Mouse (Mus musculus): ENCODE data around the gene Klf1. TPM values are rescaled to one million over a fixed set of nuclear protein-coding genes. Genes with fewer than 3 reads are reported as not detected.
A peak's percentile ranks its signal among the peaks of the same experiment; 100 is the strongest.

Klf1 gene
- polyA plus RNA-seq, 1 experiment from 2014 or later = 0.39 TPM

DNA sequence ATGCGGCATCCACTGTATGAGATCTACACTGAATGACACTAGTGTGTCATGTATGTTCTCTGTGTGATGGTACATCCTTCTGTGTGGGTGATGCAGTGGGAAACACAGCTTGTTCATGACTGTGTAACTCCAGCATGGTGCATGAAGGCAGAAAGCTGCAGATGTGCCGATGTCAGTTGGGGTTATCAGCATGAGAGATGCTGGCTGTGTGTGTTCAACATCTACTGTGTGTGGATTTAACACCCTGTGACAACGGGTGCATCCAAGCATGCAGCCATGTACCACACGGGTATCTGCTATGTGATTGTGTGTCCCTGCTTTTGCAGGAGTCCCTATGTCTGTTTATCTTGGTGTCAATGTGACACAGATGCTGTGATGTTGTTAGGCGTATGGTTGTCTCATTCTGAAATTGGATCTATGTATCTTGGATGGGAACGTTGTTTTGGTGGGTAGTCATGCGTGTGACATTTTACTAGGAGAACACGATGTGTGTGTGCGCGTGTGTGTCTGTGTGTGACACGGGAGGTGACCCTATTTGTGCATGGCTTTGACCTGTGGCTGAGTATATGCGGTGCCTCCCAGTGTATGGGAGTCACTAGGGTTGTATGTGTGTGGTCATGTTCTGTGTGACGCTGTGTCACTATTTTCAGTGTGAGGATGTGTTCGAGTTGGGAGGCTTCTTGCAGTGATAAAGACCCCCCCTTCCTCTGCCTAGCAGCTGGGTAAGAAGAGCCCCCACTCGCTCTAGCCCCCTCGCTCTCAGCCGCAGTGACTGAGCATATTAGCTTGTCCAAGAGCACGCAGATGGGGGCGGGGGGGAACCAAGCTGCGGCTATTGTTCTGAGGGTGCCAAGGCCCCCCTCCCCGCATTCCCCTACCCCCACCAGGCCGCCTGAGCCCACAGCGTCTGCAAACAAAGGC lies 34.6 kb downstream of the Klf1 start:
- Histone ChIP-seq H3K27me3 (replicated peaks; ENCODE audit: control insufficient read depth, insufficient read depth, low read length) (no peaks in the 10 kb centered on the region), H3K4me3 (ENCODE audit: low read length) (peak overlapping the region; percentile 82), H3K36me3 (ENCODE audit: control insufficient read depth, insufficient read depth, low read length) (no peaks in the 10 kb centered on the region; the same call in 1 of the 2 replicates), H3K9me3 (ENCODE audit: control insufficient read depth, low read length) (no peaks in the 10 kb centered on the region), H3K4me1 (ENCODE audit: control insufficient read depth, insufficient read depth, low read depth, low read length) (peaks cover 20% of the 10 kb centered on the region), H3K4me2 (ENCODE audit: low read length) (peak overlapping the region; percentile 78), H3K27ac (ENCODE audit: low read depth, low read length) (peak overlapping the region; percentile 95), H3K9ac (ENCODE audit: low read depth, low read length) (peak overlapping the region; percentile 98)
- ATAC-seq = peak; percentile 43
- WGBS = 9% methylated on average over 22 of the region's 23 CpGs

DNA sequence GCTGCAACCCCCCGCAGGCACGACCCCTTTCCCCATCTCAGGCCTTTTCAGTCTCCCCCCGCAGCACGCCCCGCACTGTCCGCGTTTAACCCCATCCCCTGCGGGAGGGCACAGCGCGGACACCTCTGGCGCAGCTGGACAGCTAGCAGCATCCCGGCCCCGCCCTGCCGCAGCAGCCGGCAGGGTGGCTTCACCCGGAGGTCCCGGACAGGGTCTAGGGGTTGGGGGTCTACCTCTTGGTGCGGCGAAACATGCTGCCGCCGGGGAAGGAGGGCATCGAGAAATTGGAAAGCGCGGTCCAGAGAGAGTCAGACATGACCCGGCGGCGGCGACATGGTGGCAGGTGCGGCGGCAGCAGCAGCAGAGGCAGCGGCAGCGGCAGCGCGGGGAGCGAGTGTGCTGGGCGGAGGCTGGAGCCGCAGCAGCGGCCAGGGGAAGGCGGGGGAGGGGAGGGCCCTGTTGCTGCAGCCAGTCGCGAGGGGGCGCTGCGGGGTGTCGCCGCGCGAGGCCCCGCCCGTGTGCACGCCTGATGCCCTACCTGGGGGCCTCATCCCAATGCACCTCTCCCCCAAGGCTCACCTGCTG lies 35.3 kb downstream of the Klf1 start, which contains the start of gene Mast1:
Gene Mast1, minus strand, starts transcription at position 398 of the 585 bp plus-strand sequence.
- Histone ChIP-seq H3K4me2 (ENCODE audit: low read length) (peak within 1 kb of the TSS; percentile 78), H3K4me1 (ENCODE audit: control insufficient read depth, insufficient read depth, low read depth, low read length) (peaks cover 20% of the 10 kb centered on the region), H3K36me3 (ENCODE audit: control insufficient read depth, insufficient read depth, low read length) (no peaks in the 10 kb centered on the region; the same call in 1 of the 2 replicates), H3K9me3 (ENCODE audit: control insufficient read depth, low read length) (no peaks in the 10 kb centered on the region), H3K4me3 (ENCODE audit: low read length) (peak within 1 kb of the TSS; percentile 82), H3K27me3 (replicated peaks; ENCODE audit: control insufficient read depth, insufficient read depth, low read length) (no peaks in the 10 kb centered on the region), H3K27ac (ENCODE audit: low read depth, low read length) (peak within 1 kb of the TSS; percentile 95), H3K9ac (ENCODE audit: low read depth, low read length) (peak within 1 kb of the TSS; percentile 98)
- peak; percentile 63 for ATAC-seq
- under 1% methylated on average over 50 of the region's 50 CpGs for WGBS

DNA sequence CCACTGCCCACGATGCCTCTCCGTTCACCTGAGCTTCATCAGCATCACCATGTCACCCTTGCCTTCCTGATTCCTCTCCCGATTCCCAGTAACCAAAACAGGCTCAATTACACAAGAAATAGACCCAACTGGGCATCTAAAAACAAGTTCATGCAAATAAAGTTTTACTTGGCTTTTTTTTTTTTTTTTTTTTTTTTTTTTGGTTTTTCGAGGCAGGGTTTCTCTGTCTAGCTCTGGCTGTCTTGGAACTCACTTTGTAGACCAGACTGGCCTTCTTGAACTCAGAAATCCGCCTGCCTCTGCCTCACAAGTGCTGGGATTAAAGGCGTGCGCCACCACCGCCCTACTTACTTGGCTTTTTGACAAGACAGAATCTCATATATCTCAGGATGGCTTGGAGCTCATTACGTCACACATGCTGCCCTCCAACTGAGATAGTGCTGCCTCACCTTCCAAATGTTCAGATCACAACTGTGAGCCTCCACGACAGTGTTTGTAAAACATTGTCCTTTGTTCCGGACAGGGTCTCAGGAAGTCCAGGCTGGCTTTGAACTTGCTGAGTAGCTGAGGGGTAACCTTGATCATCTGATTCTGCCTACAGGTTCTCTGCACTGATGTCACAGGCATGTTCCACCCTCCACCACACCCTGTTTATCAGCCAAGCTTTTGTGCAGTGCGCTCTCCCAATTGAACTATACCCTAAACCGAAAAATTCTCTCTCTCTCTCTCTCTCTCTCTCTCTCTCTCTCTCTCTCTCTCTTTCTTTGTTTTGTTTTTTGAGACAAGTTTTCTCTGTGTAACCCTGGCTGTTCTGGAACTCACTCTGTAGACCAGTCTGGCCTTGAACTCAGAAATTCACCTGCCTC lies 36.1 kb downstream of the Klf1 start:
- Histone ChIP-seq H3K36me3 (ENCODE audit: control insufficient read depth, insufficient read depth, low read length) (no peaks in the 10 kb centered on the region), H3K4me3 (ENCODE audit: low read length) (peak overlapping the region; percentile 82), H3K27me3 (replicated peaks; ENCODE audit: control insufficient read depth, insufficient read depth, low read length) (no peaks in the 10 kb centered on the region), H3K27ac (ENCODE audit: low read depth, low read length) (peak overlapping the region; percentile 95), H3K4me1 (ENCODE audit: control insufficient read depth, insufficient read depth, low read depth, low read length) (peaks cover 20% of the 10 kb centered on the region), H3K9me3 (ENCODE audit: control insufficient read depth, low read length) (no peaks in the 10 kb centered on the region), H3K9ac (ENCODE audit: low read depth, low read length) (peak overlapping the region; percentile 98), H3K4me2 (ENCODE audit: low read length) (peak overlapping the region; percentile 78)
- ATAC-seq = no peak; the same call in 1 of the 2 replicates
- whole genome bisulfite sequencing = 64% methylated on average over 13 of the region's 13 CpGs

DNA sequence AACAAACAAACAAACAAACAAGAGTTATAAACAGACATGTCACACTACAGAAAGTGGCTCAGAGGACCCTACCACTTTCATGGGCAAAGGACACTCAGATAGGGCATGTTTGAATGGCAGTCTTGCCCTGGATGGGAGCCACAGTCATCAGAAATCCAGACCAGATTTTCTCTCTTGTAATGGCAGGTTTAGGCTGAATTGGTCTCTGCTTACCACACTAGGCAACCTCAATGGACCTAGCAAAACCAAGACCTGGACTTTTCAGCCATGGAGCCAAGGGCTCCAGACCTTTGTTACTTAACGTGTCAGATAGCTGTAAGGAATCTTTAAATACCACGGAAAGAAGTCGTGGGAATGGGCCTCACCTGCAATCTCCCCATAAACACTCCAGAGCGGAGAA lies 42.0 kb downstream of the Klf1 start:
- Histone ChIP-seq H3K4me2 (ENCODE audit: low read length) (peak overlapping the region; percentile 84), H3K9ac (ENCODE audit: low read depth, low read length) (no peak overlapping the region), H3K4me3 (ENCODE audit: low read length) (peak overlapping the region; percentile 77; the same call in 1 of the 2 replicates), H3K27ac (ENCODE audit: low read depth, low read length) (no peak overlapping the region), H3K4me1 (ENCODE audit: control insufficient read depth, insufficient read depth, low read depth, low read length) (peaks cover 17% of the 10 kb centered on the region), H3K9me3 (ENCODE audit: control insufficient read depth, low read length) (no peaks in the 10 kb centered on the region), H3K27me3 (replicated peaks; ENCODE audit: control insufficient read depth, insufficient read depth, low read length) (0 out of 2 replicates have a peak, but pooled peaks cover 3% of the 10 kb centered on the region), H3K36me3 (ENCODE audit: control insufficient read depth, insufficient read depth, low read length) (no peaks in the 10 kb centered on the region)
- ATAC-seq = no peak
- WGBS = 21% methylated on average over 4 of the region's 4 CpGs

DNA sequence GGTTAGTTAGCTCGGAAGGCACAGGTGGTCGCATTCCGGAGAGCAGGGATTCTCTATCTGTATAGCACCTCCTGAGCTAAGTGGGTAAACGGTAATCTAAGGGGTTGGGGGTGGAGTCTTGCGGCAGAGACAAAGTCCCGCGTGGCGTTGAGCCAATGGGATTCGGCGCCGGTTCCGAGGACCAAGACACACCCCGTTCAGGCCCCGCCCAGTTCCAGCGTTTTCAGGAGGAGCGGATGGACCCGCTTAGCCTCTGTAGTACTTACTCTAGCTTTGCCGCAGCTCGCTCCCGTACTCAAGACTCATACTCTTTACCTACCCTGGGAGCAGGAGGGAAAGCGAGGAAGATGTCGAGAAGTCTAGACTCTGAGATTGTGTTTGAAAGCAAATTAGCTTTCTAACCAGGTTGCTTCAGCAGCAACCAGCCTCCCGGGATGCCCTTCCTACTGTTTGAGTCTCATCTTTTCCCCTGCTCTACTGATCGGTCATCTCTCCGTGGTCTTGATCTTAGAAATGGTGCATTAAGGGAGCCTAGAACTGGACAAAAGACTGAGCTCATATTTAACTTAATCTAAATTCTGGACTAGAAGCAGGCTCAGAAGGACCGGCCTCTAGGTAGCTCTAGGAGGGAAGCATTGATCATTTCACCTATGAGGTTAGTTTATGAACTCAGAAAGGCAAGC lies 42.9 kb downstream of the Klf1 start:
- Histone ChIP-seq H3K9me3 (ENCODE audit: control insufficient read depth, low read length) (no peaks in the 10 kb centered on the region), H3K36me3 (ENCODE audit: control insufficient read depth, insufficient read depth, low read length) (no peaks in the 10 kb centered on the region), H3K27ac (ENCODE audit: low read depth, low read length) (0 out of 2 replicates have a peak overlapping the region, but pooled peaks have one; percentile 2), H3K4me1 (ENCODE audit: control insufficient read depth, insufficient read depth, low read depth, low read length) (peaks cover 17% of the 10 kb centered on the region), H3K27me3 (replicated peaks; ENCODE audit: control insufficient read depth, insufficient read depth, low read length) (peaks cover 4% of the 10 kb centered on the region), H3K4me3 (ENCODE audit: low read length) (peak overlapping the region; percentile 77), H3K9ac (ENCODE audit: low read depth, low read length) (peak overlapping the region; percentile 88), H3K4me2 (ENCODE audit: low read length) (peak overlapping the region; percentile 84)
- peak; percentile 41 for ATAC-seq
- 2% methylated on average over 26 of the region's 26 CpGs for WGBS

DNA sequence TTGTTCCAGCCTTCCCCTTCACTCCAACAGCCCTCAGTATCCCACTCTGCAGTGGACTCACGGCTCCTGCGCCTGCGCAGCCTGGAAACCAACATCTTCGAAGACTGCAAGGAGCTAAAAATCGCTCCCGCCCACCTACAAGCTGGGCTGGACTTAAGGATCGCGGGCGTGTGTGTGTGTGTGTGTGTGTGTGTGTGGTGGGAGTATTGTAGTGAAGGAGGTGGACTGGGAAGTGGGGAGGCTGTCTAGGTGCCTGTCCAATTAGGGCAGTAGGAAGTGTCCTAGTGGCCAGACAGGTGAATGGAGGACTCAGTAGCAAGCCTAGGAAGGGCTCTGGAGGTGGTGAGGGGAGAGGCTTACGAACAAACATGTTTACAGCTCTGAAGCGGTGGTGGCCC lies 43.5 kb downstream of the Klf1 start:
- H3K4me2 ChIP-seq (ENCODE audit: low read length) = peak overlapping the region; percentile 84
- H3K27ac ChIP-seq (ENCODE audit: low read depth, low read length) = peak overlapping the region; percentile 89
- peak; percentile 67 for ATAC-seq
- H3K9me3 ChIP-seq (ENCODE audit: control insufficient read depth, low read length) = no peaks in the 10 kb centered on the region
- peak overlapping the region; percentile 77 for H3K4me3 ChIP-seq (ENCODE audit: low read length)
- 2% methylated on average over 11 of the region's 11 CpGs for WGBS
- H3K27me3 ChIP-seq (replicated peaks; ENCODE audit: control insufficient read depth, insufficient read depth, low read length) = peaks cover 9% of the 10 kb centered on the region
- H3K9ac ChIP-seq (ENCODE audit: low read depth, low read length) = peak overlapping the region; percentile 88
- peaks cover 17% of the 10 kb centered on the region for H3K4me1 ChIP-seq (ENCODE audit: control insufficient read depth, insufficient read depth, low read depth, low read length)
- no peaks in the 10 kb centered on the region for H3K36me3 ChIP-seq (ENCODE audit: control insufficient read depth, insufficient read depth, low read length)

DNA sequence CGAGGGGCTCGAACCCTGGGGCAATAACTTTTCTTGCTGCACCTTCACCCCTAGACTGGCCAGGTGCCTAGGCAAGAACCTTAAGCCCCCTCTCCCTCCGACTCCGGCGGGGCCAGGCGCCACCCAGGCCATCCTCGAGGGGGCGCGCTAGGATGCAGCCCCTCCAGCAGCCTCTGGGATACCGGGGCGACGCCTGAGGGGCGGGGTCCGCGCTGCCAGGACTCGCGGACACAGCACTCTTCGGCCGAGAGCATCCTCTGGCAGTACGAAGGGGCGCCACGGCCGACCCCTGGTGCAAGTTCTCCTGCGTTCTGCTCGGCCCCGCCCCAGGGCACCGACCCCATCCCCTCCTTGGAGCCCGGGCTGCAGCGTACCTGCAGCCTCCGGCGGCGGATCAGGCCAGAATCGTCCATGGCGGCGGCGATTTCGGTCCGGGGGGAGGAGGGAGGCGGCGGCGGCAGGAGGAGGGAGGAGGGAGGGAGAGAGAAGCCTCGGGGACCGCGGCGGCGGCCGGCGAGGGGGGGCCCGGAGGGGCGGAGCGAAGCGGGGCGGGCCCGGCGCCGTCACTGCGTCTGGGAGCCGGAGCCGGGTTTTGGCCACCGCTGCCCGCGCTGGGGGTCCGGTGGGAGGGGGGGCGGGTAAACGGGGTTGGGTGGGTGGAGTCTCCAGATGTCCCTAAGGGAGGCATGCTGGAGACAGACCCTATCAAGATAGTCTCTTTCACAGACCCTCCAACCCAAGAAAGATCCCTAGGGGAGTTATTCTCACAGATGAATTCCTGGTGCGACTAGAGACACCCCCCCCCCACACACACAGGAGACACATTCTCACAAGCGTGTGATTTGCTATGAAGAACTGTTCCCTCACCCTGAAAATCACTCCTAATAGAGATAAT lies 44.2 kb downstream of the Klf1 start:
- peak overlapping the region; percentile 77 for H3K4me3 ChIP-seq (ENCODE audit: low read length)
- peaks cover 14% of the 10 kb centered on the region for H3K27me3 ChIP-seq (replicated peaks; ENCODE audit: control insufficient read depth, insufficient read depth, low read length)
- H3K9ac ChIP-seq (ENCODE audit: low read depth, low read length) = peak overlapping the region; percentile 88
- H3K9me3 ChIP-seq (ENCODE audit: control insufficient read depth, low read length) = no peaks in the 10 kb centered on the region
- ATAC-seq = peak; percentile 62
- peak overlapping the region; percentile 84 for H3K4me2 ChIP-seq (ENCODE audit: low read length)
- H3K4me1 ChIP-seq (ENCODE audit: control insufficient read depth, insufficient read depth, low read depth, low read length) = peaks cover 17% of the 10 kb centered on the region
- H3K27ac ChIP-seq (ENCODE audit: low read depth, low read length) = peak overlapping the region; percentile 89
- no peaks in the 10 kb centered on the region for H3K36me3 ChIP-seq (ENCODE audit: control insufficient read depth, insufficient read depth, low read length)
- 0% methylated on average over 30 of the region's 67 CpGs for WGBS

All from hindbrain, embryonic 16.5 days (tissue).